Mouse (Mus musculus) cerebellum, postnatal 36 days (tissue): ENCODE data around the gene Clmp.
A peak's percentile ranks its signal among the peaks of the same experiment; 100 is the strongest.

Experiments used
- DNase-seq, 2 experiments: peaks; one replicate each; pipeline ENCODE4 v3.0.0; 2021 to 2022; ENCODE audit warnings: mixed read lengths in 2 of 2

Clmp gene

GRCm38 (mm10) chr9:40693026-40693425 is 7.3 kb downstream of the Clmp start:
- DNase-seq = no peak

- peak; percentile 49 to 55 for DNase-seq
Measured at GRCm38 (mm10) chr9:40693768-40694167, 8.0 kb downstream of the Clmp start.

GRCm38 (mm10) chr9:40694284-40694683 is 8.5 kb downstream of the Clmp start:
- no peak for DNase-seq

GRCm38 (mm10) chr9:40696086-40696485 is 10.3 kb downstream of the Clmp start:
- peak in 1 of 2 experiments; percentile 23 for DNase-seq

GRCm38 (mm10) chr9:40699194-40699593 is 13.4 kb downstream of the Clmp start:
- DNase-seq = no peak

- DNase-seq = no peak
Measured at GRCm38 (mm10) chr9:40700253-40700652, 14.5 kb downstream of the Clmp start.

DNA sequence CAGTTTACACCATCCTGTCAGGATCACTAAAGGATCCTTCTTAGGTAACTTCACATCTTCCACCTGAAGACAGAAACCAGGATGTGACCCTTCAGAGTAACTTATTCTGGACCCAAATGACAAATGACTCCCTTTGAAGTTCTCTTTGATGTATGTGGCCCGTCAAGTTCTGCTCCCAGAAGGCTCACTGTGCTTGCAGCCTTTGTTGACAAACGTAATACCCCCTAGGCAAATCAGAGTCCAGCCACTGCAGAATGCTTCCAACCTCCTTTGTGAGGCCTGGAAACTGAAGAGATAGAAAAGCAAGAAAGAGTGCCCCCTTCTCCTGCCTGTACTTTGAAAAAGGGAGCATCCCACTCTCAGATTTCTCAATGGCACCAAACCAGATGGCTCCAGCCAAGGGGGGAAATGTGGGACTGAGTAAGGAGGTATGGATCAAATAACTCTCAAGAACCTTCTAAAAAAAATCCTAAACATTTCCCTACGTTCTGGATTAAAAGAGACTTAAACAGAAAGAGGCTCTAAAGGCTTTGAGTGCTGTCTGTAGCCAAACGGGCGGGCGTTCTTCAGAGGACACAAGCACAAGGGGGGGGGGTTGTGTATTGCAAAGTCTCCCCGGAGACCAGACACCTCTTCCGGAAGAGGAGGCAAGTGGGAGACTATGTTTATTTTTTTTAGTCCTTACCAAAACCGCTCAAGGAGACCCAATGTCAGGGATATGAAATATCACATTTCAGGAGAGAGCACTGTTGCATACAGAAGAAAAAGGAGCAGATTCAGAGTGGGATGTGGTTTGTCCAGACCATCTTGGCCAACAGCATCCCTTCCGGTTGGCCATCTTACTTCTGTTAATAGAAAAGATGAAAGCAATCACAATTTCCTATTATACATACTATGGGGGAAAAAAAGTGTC is 18.9 kb downstream of the Clmp start:
- no peak for DNase-seq

GRCm38 (mm10) chr9:40708448-40709140 is 22.8 kb downstream of the Clmp start:
- DNase-seq = peak; percentile 38 to 39

GRCm38 (mm10) chr9:40709141-40709537 is 23.4 kb downstream of the Clmp start:
- DNase-seq = no peak

- no peak for DNase-seq
Measured at GRCm38 (mm10) chr9:40709587-40709986, 23.8 kb downstream of the Clmp start.

DNA sequence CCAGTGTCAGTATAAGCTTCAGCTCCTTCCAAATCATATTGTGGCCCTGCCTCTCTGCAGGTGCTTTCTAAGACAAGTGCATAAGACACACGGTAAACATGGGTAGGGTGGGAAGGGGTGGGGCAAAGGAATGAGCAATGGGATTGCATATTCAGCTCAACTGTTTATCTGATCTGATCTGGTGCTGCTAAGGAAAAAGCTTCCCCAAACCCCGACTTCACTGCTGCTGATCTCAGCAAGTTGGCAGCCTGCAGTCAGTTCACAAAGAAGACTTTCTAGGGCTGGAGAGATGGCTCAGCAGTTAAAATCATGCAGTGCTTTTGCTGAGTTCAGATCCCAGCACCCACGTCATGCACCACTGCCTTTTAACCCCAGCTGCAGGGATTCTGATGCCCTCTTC is 24.2 kb downstream of the Clmp start:
- no peak for DNase-seq

GRCm38 (mm10) chr9:40711654-40712053 is 25.9 kb downstream of the Clmp start:
- no peak for DNase-seq

GRCm38 (mm10) chr9:40717182-40717874 is 31.6 kb downstream of the Clmp start:
- DNase-seq = peak; percentile 56

DNA sequence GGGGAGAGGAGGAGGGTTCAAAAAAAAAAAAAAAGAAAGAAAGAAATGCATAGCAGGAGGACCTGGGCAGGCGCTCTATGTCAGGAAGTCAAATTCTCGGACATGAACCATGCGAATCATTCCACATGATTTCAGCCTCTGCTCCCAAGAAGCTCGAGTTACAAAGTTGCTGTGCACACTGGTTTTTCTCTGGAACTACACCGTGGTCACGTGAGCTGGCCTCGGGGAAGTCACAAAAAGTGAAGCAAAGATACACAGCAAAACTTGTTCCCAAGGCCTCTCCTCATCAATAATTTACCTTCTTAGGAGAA is 32.1 kb downstream of the Clmp start:
- DNase-seq = no peak

DNA sequence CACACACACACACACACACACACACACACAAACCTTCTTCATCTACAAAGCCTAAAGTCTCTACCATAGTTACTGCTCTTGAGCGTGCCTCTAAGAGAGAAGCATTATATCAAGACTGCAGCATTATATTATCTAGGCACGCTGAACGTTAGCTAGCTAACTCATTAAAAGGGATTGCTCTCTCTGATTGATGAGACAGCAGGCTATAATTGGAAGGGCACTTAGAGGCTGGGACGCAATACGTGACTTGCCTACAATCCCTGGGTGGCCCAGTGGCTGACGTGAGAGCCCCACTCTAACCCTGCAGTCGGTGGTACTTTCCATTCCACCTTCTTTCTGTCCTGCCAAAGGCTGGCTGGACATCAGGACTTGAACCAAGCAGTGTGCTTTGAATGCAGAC is 35.1 kb downstream of the Clmp start:
- DNase-seq = no peak

DNA sequence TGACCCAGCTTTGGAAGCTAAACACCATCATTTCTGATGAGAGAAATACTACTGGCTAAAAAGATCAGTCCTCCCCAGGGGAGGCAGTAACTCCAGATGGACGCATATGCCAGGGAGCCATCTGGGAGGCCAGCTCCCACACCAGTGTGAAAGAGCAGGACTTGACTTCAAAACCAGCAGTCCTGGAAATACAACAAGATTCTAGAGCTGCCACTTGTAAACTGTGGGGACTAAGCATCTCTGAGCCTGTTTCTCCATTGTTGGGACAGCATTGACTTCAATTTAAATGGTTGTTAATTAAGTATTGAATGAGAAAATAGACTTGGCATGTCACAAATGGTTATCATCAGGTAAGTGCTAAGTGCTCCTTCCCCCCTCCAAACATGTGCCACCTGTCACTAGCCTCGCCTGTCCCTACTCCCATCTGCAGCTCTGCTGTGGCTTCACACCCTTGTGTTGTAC is 37.6 kb downstream of the Clmp start:
- peak; percentile 69 to 70 for DNase-seq

DNA sequence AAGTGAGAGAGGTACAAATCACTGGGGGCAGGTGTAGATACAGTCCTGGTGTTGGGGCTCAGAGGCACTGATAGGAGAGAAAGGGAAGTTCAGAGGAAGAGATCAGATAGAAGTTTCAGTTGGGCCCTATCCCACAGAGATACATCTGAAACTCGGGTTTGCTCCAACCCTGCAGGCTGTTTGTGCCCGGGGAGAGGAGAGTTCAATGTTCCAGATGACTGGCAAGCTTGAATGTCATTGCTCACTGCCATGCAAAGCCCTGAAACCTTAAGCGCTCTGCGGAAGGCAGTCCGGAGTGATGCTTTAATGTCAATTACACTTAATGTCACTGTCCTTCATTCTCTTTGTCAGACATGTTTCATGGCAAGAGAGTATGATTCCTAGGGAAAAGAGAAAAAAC is 39.2 kb downstream of the Clmp start:
- no peak for DNase-seq

DNA sequence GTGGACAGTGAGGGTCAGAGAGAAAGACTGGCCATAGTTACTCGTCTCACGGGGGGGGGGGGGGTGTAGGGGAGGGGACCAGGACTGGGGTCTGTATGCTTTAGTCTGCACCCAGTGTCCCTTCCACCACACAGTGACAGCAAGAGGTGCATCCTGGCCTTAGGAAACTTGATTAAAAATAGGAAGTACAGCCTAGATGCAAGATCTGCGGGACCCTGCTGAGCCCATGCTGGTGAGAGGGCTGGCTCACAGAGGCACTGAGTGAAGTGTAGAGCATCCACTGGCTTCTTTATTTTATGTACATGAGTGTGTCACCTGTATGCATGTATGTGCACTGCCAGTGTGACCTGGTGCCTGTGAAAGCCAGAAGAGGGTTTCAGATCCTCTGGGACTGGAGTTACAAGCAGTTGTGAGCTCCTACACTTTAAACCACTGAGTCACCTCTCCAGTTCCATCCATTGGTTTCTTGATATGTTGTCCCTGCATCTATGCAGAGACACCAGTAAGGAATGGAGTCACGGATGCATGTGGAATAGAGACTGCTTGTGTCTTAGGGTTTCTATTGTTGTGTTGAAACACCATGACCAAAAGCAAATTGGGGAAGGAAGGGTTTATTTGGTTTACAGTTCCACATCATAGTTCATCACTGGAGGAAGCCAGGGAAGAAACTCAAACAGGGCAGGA is 41.5 kb downstream of the Clmp start:
- no peak for DNase-seq

- DNase-seq = no peak
Measured at GRCm38 (mm10) chr9:40727824-40728495, 42.2 kb downstream of the Clmp start.

DNA sequence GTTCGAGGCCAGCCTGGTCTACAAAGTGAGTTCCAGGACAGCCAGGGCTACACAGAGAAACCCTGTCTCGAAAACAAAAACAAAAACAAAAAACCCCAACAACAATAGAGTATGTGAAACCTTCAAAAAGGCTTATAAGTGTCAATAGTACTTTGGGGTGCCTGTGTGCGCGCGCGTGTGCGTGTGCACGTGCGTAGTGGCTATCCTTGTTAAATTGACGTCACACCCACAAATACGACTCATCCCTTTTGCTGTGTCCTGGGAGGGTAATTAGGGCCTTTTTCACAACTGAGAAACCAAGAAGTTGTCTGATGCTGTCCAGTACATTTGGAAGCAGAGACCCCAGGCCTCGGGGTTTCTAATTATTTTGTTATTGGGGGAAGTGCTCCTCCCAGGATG is 44.5 kb downstream of the Clmp start:
- DNase-seq = no peak

DNA sequence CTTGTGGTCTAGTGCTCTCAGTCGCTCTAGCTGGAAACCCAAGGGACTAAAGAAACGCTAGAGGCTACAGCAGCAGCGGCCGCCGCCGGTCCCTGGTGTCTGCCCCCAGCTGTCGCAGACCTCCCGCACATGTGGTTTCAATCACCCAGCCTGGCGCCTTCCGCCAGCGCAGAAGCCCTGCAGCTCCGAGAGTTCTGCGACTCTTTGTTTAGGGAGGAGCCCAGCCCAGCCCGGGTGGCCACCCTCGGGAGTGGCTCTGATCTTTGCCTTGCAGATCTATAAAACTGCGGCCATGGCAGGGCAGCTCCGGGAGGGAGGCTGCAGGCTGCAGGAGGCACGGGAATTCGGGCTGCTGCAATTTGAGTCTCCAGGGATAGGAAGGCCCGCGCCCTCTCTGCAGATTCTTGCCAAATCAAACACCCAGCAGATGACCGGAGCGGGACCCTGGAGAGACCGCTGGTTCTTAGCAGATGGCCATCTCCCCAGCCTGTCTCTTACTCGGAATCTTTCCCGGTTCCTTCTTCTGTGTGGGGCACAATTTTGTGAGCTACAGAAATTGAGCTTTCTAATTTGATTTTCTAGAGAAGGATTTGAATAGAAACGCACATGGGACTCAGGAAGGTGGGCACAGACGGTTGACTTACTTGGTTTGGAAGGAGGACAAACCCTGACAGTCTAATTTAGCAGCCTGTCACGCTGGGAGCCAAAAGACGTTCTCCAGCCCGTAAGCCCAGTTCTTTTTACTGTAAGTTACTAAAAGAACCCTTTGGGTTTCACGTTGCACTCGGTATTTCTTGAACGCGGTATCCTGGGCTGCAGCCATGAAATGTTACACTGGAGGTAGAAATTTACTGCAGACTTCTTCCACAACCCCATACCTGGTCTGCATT is 45.2 kb downstream of the Clmp start:
- DNase-seq = peak; percentile 66 to 77
